Mouse (Mus musculus) layer of hippocampus, adult 9-10 months (tissue): ENCODE data around the gene Fam49a.
A peak's percentile ranks its signal among the peaks of the same experiment; 100 is the strongest.
"Not testable (repeated sequence)": the region's sequence is repeated elsewhere in the genome, so short reads cannot be mapped to it uniquely, and the experiment has no call there.

ENCODE experiments used
- DNase-seq: peaks from one replicate; pipeline ENCODE4 v3.0.0; 2022; ENCODE audit warnings: low spot score

Gene Fam49a

DNA sequence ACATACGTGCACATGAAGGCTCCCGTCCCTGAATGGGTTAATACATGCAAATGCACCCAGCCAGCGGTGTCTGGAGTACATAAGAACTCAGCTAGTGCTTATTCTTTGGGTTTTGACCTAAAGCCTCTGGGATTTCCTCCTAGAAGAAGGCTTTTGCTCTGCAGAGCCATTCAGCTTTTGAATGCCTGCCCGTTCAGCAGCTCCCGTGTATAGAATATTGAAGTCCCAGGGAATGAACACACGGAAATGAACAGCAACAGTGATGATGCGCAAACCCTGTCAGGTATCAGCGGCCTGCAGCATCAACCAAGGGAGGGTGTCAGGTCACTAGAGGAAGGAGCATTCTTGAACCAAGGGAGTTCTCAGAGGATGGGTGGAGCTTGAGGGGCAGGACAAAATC, 52.4 kb downstream of the Fam49a start:
- no peak for DNase-seq

- DNase-seq = no peak
Measured at GRCm38 (mm10) chr12:12315011-12315410, 53.1 kb downstream of the Fam49a start.

GRCm38 (mm10) chr12:12316956-12317355, 55.0 kb downstream of the Fam49a start:
- DNase-seq = no peak

GRCm38 (mm10) chr12:12317606-12318005, 55.7 kb downstream of the Fam49a start:
- no peak for DNase-seq

GRCm38 (mm10) chr12:12318140-12318734, 56.3 kb downstream of the Fam49a start:
- DNase-seq = no peak

DNA sequence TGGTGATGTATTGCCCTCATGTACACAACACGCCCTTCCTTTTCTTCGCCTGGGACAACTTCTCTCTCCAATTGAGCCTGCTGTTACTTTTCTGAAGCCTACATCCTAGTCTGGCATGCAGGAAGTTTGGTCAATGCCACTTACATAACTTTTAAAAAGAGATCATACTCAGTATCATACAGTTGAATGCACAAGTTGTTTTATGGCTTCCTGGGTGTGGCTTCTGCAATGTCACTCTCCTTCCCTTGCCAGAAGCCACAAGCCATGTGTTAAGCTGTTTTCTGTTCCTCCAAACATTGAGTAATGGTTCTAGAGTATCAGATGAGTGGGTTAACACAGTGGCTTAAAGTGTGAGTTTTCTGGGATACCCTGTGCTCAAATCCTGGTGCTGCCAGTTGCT, 58.8 kb downstream of the Fam49a start:
- DNase-seq = no peak

- DNase-seq = no peak
Measured at GRCm38 (mm10) chr12:12321111-12321510, 59.2 kb downstream of the Fam49a start.

DNA sequence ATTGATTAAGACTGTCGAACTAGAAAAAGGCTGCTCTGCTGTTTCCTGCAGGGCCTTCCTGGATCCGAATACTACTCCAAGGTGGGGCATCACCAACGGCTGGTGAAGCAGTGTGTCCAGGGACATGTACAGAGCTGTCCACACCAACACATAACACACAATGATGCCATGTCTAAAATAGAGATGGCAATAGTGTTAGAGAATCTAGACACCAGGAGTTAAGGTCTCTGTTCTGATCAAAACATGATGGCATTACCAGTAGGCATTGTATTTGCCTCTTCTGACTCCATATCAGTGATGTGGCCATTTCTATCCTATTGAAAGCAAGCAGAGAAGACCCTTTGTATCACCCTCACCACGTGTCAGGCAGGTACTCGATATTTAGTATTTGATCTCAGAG, 61.1 kb downstream of the Fam49a start:
- no peak for DNase-seq

- peak; percentile 90 for DNase-seq
Measured at GRCm38 (mm10) chr12:12323616-12324223, 61.8 kb downstream of the Fam49a start.

DNA sequence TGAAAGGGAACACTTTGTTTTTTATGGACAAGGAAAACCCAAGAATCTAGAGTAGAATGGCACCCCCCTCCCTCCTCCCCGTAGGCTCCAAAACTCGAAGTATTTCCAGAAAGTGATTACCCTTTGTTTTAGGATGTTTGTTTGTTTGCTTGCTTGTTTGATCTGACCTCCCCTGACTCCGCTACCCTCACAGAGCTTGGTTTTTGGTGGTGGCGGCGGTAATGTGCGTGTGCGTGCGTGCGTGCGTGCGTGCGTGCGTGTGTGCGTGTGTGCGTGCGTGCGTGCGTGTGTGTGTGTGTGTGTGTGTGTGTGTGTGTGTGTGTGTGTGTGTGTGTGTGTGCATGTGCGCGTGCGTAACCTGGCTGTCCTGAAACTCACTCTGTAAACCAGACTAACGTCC, 62.3 kb downstream of the Fam49a start:
- not testable (repeated sequence) for DNase-seq

GRCm38 (mm10) chr12:12333526-12334310, 71.8 kb downstream of the Fam49a start:
- DNase-seq = no peak

DNA sequence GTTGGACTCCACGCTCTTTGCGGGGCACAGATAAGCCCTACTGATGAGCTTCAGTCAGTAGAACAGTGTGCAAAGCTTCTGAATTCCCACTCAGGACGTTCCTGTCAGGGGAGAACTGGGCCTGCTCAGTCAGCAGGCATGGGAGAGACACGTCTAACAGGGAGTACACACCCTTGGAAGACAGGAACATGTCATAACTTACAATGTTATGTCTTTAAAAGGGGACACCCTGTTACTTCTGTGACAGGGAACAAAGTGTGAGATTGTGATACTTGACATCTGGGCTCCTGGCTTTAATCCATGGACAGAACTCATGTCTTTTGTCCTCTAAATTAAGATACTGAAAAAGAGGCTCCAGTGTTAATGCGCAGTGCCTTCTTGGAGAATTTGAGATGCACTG, 72.5 kb downstream of the Fam49a start:
- DNase-seq = no peak

GRCm38 (mm10) chr12:12335566-12335965, 73.6 kb downstream of the Fam49a start:
- no peak for DNase-seq

GRCm38 (mm10) chr12:12337378-12337777, 75.4 kb downstream of the Fam49a start:
- no peak for DNase-seq

DNA sequence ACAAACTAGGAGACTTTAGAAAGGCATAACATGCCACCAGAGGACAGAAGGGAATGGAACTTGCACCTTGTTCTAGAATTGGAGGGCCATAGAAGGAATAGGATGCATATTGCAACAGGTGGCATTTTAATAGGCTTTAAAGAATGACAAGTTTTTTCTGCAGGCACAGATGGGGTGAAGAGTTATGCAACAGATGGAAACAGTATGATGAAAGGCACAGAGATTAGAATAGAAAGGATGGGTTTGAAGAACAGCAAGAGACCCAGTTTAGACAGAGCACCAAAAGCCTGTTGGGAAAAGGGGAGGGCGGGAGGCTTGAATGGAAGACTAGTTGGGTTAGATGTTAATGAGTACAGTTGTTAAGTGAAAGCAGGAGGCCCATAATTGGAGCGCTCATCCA, 81.4 kb downstream of the Fam49a start:
- DNase-seq = peak; percentile 52

GRCm38 (mm10) chr12:12348625-12349024, 86.7 kb downstream of the Fam49a start:
- no peak for DNase-seq

GRCm38 (mm10) chr12:12349645-12350288, 87.8 kb downstream of the Fam49a start:
- DNase-seq = no peak

DNA sequence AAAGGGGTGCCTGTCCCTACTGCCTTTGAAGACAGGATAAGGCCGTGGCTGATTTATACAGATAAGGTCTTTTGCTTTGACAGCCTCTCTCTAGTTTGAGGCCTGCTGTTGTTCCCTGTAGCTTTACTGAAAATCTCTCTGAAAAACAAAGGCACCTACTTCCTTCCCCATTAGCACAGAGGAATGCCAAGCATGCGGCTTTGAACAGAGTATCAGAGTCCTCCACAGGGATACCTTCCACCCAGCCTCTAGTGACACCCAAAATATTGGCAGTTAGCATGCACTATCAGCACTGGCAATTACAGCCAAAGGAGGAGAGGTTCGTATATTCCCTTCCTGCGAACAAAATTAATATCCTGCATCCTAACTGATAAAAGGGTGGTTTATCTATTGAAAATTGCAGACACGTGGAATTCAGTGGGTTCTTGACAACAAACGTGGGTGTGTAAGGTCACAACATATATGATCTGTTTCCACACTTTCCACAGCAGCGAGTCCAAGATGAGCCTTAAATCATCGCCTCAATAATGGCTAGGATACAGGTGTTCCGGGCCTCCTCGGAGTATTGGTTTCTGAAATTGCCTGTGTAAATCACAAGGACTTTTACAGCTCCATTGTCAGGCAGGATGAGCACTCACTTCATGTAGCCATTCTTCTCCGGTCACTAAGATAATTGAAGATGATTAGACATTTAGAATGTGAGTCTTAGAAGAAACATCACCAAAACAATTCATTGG, 90.0 kb downstream of the Fam49a start:
- no peak for DNase-seq

DNA sequence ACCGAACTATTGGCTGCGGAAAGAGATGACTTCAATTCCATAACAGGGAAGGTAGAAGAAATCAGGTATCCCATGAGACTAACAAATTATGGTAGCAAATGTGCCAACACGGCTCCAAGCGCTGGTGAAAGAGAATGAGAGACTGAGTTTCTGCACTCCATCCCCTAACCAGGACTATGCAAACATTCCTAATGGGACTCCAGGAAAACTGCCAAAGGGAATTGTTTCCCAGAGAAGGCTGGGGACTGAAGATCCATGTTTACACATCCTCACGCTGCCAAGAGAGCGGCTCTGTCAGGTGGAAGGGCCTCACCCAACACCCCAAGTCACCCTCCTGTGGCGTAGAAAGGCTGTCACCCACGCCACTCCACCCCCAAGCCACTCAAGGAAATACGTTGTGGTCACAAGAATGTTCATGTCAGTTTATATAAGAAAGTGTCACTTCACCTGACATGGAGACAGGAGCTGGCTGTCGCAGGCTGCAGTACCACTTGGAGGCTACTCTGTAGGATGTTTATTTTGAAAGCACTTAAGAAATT, 92.2 kb downstream of the Fam49a start:
- DNase-seq = no peak

- DNase-seq = no peak
Measured at GRCm38 (mm10) chr12:12356048-12356447, 94.1 kb downstream of the Fam49a start.

GRCm38 (mm10) chr12:12356463-12356862, 94.5 kb downstream of the Fam49a start:
- DNase-seq = no peak

DNA sequence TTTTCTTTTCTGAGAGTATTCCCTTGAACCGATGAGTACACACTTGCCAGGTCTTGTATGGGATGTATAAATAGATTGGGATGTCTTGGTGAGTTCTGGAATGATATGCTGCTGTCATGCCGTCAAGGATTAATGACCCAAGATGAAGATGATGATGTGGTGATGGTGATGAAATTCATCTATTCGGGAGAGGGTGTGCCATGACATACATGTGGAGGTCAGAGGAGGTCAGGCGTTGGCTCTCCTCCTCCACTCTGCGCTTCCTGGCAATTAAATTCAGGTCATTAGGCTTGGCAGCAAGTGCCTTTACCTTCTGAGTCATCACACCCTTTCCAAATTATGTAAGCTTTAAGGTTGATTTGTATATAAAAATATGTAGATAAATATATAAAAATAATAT, 95.0 kb downstream of the Fam49a start:
- DNase-seq = no peak
